Mouse (Mus musculus) kidney, postnatal 36 days (tissue): ENCODE measurements at regions not wholly inside any gene's neighbourhood (a gene's known extent, or its start where the extent isn't known, plus 50 kb on each side); places are given as distances from the start of the nearest gene placed in this dataset.

Experiments used
- DNase-seq, 2 experiments: peaks; one replicate each; pipeline ENCODE4 v3.0.0; 2021 to 2022; ENCODE audit warnings: mixed read lengths in 2 of 2

- DNase-seq: peak; percentile 27 to 44
These were observed 208.6 kb downstream of the Rplp1 start for GRCm38 (mm10) chr9:61705586-61706233.

- no peak for DNase-seq
These were observed 211.0 kb downstream of the Rplp1 start for GRCm38 (mm10) chr9:61703301-61703700.

GRCm38 (mm10) chr9:61702280-61702966 lies 211.9 kb downstream of the Rplp1 start:
- peak in 1 of 2 experiments; percentile 6 for DNase-seq

GRCm38 (mm10) chr9:61700576-61700975 lies 213.8 kb downstream of the Rplp1 start:
- DNase-seq: no peak

- DNase-seq: no peak
These were observed 214.7 kb downstream of the Rplp1 start for GRCm38 (mm10) chr9:61699618-61700017.

GRCm38 (mm10) chr9:61697959-61698358 lies 216.4 kb downstream of the Rplp1 start:
- DNase-seq: peak; percentile 56 to 85

- DNase-seq: no peak
These were observed 217.5 kb downstream of the Rplp1 start for GRCm38 (mm10) chr9:61696831-61697230.

- DNase-seq: no peak
These were observed 218.5 kb downstream of the Rplp1 start for GRCm38 (mm10) chr9:61695821-61696220.

GRCm38 (mm10) chr9:61695381-61695791 lies 219.0 kb downstream of the Rplp1 start:
- peak; percentile 27 to 41 for DNase-seq

GRCm38 (mm10) chr9:61694206-61694605 lies 220.1 kb downstream of the Rplp1 start:
- DNase-seq: no peak

GRCm38 (mm10) chr9:61690786-61691185 lies 223.6 kb downstream of the Rplp1 start:
- DNase-seq: no peak

GRCm38 (mm10) chr9:61689939-61690338 lies 224.4 kb downstream of the Rplp1 start:
- no peak for DNase-seq

- DNase-seq: no peak
These were observed 224.8 kb downstream of the Rplp1 start for GRCm38 (mm10) chr9:61689516-61689915.

- DNase-seq: no peak
These were observed 230.8 kb downstream of the Rplp1 start for GRCm38 (mm10) chr9:61683557-61683956.

- no peak for DNase-seq
These were observed 231.5 kb downstream of the Rplp1 start for GRCm38 (mm10) chr9:61682744-61683259.

- no peak for DNase-seq
These were observed 232.0 kb downstream of the Rplp1 start for GRCm38 (mm10) chr9:61682316-61682715.

- DNase-seq: no peak
These were observed 232.9 kb downstream of the Rplp1 start for GRCm38 (mm10) chr9:61681406-61681805.

GRCm38 (mm10) chr9:61680911-61681311 lies 233.4 kb downstream of the Rplp1 start:
- peak in 1 of 2 experiments; percentile 6 for DNase-seq

- DNase-seq: no peak
These were observed 234.7 kb downstream of the Rplp1 start for GRCm38 (mm10) chr9:61679686-61680085.

GRCm38 (mm10) chr9:61677603-61678002 lies 236.7 kb downstream of the Rplp1 start:
- DNase-seq: no peak

GRCm38 (mm10) chr9:61677037-61677436 lies 237.3 kb downstream of the Rplp1 start:
- DNase-seq: no peak

- no peak for DNase-seq
These were observed 239.0 kb downstream of the Rplp1 start for GRCm38 (mm10) chr9:61675366-61675765.

GRCm38 (mm10) chr9:61673575-61674203 lies 240.7 kb downstream of the Rplp1 start:
- DNase-seq: peak; percentile 56 to 70

- no peak for DNase-seq
These were observed 243.4 kb downstream of the Rplp1 start for GRCm38 (mm10) chr9:61670986-61671385.
